Mouse (Mus musculus) neural tube, embryonic 14.5 days (tissue): ENCODE data around the gene Ceacam9. TPM values are rescaled to one million over a fixed set of nuclear protein-coding genes. Genes with fewer than 3 reads are reported as not detected.

Experiments
- ATAC-seq: fragments of 200-750 bp; cut with Nextera tagmentation; 2 replicates; pipeline ENCODE4 v1.8.0; 2017; ENCODE audit warnings: low read depth, mild to moderate bottlenecking, moderate TSS enrichment, moderate library complexity
- H3K27ac ChIP-seq: fragments of 300-500 bp; sonication (generic); 2 replicates; pipeline ENCODE4 v1.5.1; 2014; ENCODE audit warnings: low read depth, mild to moderate bottlenecking, control low read depth, low read length, moderate library complexity, mixed read lengths
- H3K27me3 ChIP-seq: fragments of 300-500 bp; sonication (generic); 2 replicates; pipeline ENCODE4 v1.6.1; 2014; ENCODE audit warnings: low read length; ENCODE audit not compliant: control insufficient read depth, insufficient read depth
- H3K36me3 ChIP-seq: fragments of 300-500 bp; sonication (generic); 2 replicates; pipeline ENCODE4 v1.6.1; 2014; ENCODE audit warnings: low read length, mixed read lengths; ENCODE audit not compliant: control insufficient read depth, insufficient read depth
- H3K4me1 ChIP-seq: fragments of 300-500 bp; sonication (generic); 2 replicates; pipeline ENCODE4 v1.6.1; 2014; ENCODE audit warnings: low read length; ENCODE audit not compliant: control insufficient read depth, insufficient read depth
- H3K4me2 ChIP-seq: fragments of 300-500 bp; sonication (generic); 2 replicates; pipeline ENCODE4 v1.6.1; 2014; ENCODE audit warnings: mild to moderate bottlenecking, low read depth, low read length, control low read depth
- H3K4me3 ChIP-seq: fragments of 300-500 bp; sonication (generic); 2 replicates; pipeline ENCODE4 v1.5.1; 2014; ENCODE audit warnings: low read depth, low read length, control low read depth, mixed read lengths
- H3K9ac ChIP-seq: fragments of 300-500 bp; sonication (generic); replicated peaks from 2 replicates; pipeline ENCODE4 v1.6.1; 2014; ENCODE audit warnings: low read depth, mild to moderate bottlenecking, control low read depth, low read length, mixed read lengths
- H3K9me3 ChIP-seq: fragments of 300-500 bp; sonication (generic); 2 replicates; pipeline ENCODE4 v1.6.1; 2016; ENCODE audit warnings: low read length; ENCODE audit not compliant: control insufficient read depth
- WGBS: fragments of 180-500 bp; shearing (Covaris S2); extraction: QIAGEN DNeasy Blood & Tissue Kit; methylation state at CpG from one replicate; pipeline ENCODE4 v1.1.7; 2014; 5-methylcytosine and 5-hydroxymethylcytosine counted together
- polyA plus RNA-seq: library from polyadenylated mRNA; unstranded; fragments of >200 nt; fragmentation: Nextera tagmentation; extraction: Ambion mirVana; gene quantifications from 2 replicates; pipeline ENCODE4 v1.2.1, GENCODE M21; 2014

Ceacam9 gene
- polyA plus RNA-seq, 1 experiment from 2014 or later, result 0.33 TPM

DNA sequence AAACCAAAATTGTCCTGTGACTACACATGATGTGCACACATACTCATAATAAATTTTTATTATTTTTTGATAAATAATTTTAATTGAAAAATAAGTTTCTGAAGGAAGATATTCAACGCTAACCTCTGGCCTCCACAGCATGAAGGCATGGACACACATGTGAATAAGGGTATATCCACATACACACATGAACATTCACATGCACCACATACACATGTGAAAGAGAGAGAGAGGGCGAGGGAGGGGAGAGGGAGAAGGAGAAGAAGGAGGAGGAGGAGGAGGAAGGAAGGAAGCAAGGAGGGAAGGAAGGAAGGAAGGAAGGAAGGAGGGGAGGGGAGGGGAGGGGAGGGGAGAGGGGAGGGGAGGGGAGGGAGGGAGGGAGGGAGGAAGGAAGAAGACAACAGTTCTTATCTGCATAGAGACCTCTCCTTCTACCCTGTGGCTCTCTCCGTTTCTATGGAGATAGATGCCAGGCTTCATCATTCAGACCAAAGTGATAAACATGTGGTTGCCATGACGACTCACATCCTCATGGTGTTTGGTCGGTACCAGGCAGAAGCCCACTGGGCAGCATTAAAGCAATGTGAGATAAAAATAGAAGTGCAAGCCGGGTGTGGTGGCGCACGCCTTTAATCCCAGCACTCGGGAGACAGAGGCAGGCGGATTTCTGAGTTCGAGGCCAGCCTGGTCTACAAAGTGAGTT is 37.3 kb downstream of the Ceacam9 start:
- Histone ChIP-seq H3K36me3 (no peaks in the 10 kb centered on the region), H3K9me3 (no peaks in the 10 kb centered on the region), H3K4me1 (no peaks in the 10 kb centered on the region), H3K27me3 (no peaks in the 10 kb centered on the region), H3K9ac (no peak overlapping the region), H3K4me3 (no peak overlapping the region), H3K27ac (no peak overlapping the region), H3K4me2 (no peak overlapping the region)
- 48% methylated on average over 10 of the region's 11 CpGs for WGBS
- ATAC-seq, result peak; percentile 92

GRCm38 (mm10) chr7:16760292-16760691 is 38.6 kb downstream of the Ceacam9 start:
- ATAC-seq, result no peak
- H3K36me3 ChIP-seq, result no peaks in the 10 kb centered on the region
- WGBS, result 36% methylated on average over 8 of the region's 8 CpGs
- H3K9me3 ChIP-seq, result no peaks in the 10 kb centered on the region
- H3K4me1 ChIP-seq, result no peaks in the 10 kb centered on the region
- no peak overlapping the region for H3K9ac ChIP-seq
- no peak overlapping the region for H3K4me3 ChIP-seq
- H3K4me2 ChIP-seq, result no peak overlapping the region
- H3K27me3 ChIP-seq, result no peaks in the 10 kb centered on the region
- no peak overlapping the region for H3K27ac ChIP-seq

- no peak for ATAC-seq
- 57% methylated on average over 10 of the region's 10 CpGs for WGBS
Measured at GRCm38 (mm10) chr7:16761005-16761481, 39.3 kb downstream of the Ceacam9 start.

GRCm38 (mm10) chr7:16761630-16762029 is 39.9 kb downstream of the Ceacam9 start:
- H3K4me3 ChIP-seq, result no peak overlapping the region
- H3K27me3 ChIP-seq, result no peaks in the 10 kb centered on the region
- 61% methylated on average over 5 of the region's 5 CpGs for WGBS
- H3K36me3 ChIP-seq, result no peaks in the 10 kb centered on the region
- no peak for ATAC-seq
- H3K27ac ChIP-seq, result no peak overlapping the region
- no peaks in the 10 kb centered on the region for H3K9me3 ChIP-seq
- no peaks in the 10 kb centered on the region for H3K4me1 ChIP-seq
- no peak overlapping the region for H3K4me2 ChIP-seq
- no peak overlapping the region for H3K9ac ChIP-seq

More at GRCm38 (mm10) chr7:16761005-16761481, 39.3 kb downstream of the Ceacam9 start:
- Histone ChIP-seq H3K9ac (no peak overlapping the region), H3K4me1 (no peaks in the 10 kb centered on the region), H3K4me3 (no peak overlapping the region), H3K36me3 (no peaks in the 10 kb centered on the region), H3K9me3 (no peaks in the 10 kb centered on the region), H3K27me3 (no peaks in the 10 kb centered on the region), H3K27ac (no peak overlapping the region), H3K4me2 (no peak overlapping the region)

DNA sequence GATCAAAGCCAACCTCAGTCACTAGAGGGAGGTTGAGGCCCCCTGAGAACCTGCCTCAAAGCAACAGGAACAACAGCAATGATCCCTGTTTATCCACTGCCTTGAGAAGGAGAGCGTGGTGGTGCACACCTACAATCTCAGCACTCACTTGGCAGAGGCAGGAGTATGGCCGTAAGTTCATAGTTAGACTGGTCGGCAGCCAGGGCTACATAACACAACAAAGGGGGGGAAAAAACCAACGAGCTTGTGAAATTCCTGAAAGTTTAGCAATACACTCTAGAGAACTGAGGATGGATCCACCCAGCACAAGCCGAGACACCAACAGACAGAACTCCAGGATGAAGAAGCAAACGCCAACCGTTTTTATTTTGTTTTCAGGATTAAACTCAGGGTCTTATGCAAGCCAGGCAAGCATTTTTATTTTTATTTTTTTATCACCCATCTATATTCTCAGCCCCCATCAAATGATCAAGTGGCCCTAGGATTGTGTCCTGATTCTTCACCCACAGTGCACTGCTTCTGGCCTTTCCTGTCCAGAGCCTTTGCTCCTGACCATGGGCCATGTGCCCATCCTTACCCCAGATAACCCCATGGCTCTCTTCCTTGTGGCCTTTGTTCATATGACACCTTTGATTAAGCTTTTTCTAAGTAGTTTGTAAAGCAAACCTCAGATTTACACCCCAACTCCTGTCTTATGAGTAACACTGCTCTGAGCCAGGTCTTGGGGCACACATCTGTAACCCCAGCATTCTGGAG is 41.9 kb downstream of the Ceacam9 start:
- no peaks in the 10 kb centered on the region for H3K9me3 ChIP-seq
- no peak overlapping the region for H3K27ac ChIP-seq
- H3K27me3 ChIP-seq, result no peaks in the 10 kb centered on the region
- no peak overlapping the region for H3K4me2 ChIP-seq
- no peaks in the 10 kb centered on the region for H3K4me1 ChIP-seq
- no peak overlapping the region for H3K9ac ChIP-seq
- ATAC-seq, result no peak
- WGBS, result 92% methylated on average over 7 of the region's 7 CpGs
- no peaks in the 10 kb centered on the region for H3K36me3 ChIP-seq
- no peak overlapping the region for H3K4me3 ChIP-seq

- no peak overlapping the region for H3K4me2 ChIP-seq
- H3K9me3 ChIP-seq, result no peaks in the 10 kb centered on the region
- no peak overlapping the region for H3K9ac ChIP-seq
- no peak for ATAC-seq
- H3K27ac ChIP-seq, result no peak overlapping the region
- H3K36me3 ChIP-seq, result no peaks in the 10 kb centered on the region
- H3K27me3 ChIP-seq, result no peaks in the 10 kb centered on the region
- H3K4me3 ChIP-seq, result no peak overlapping the region
- no peaks in the 10 kb centered on the region for H3K4me1 ChIP-seq
- WGBS, result 26% methylated on average over 2 of the region's 2 CpGs
Measured at GRCm38 (mm10) chr7:16766443-16766842, 44.7 kb downstream of the Ceacam9 start.

Other genes starting within 250 kb of the Ceacam9 start
- 1.8 and 2.0 TPM in 2 replicates for gene Npas1, start 244.2 kb upstream of the Ceacam9 start, polyA plus RNA-seq
- gene Arhgap35, start 106.9 kb upstream of the Ceacam9 start, polyA plus RNA-seq, result 35.2 and 37.4 TPM in 2 replicates
- gene Ceacam15, start 46.2 kb upstream of the Ceacam9 start, polyA plus RNA-seq, result not detected in 2 replicates
- 404 and 458 TPM in 2 replicates for gene Ap2s1, start 16.5 kb downstream of the Ceacam9 start, polyA plus RNA-seq
- gene Slc1a5, start 59.4 kb downstream of the Ceacam9 start, polyA plus RNA-seq, result 4.5 and 4.6 TPM in 2 replicates
- 191 and 199 TPM in 2 replicates for gene Strn4, start 94.0 kb downstream of the Ceacam9 start, polyA plus RNA-seq
- gene Fkrp, start 94.8 kb downstream of the Ceacam9 start, polyA plus RNA-seq, result 44.5 and 51.5 TPM in 2 replicates
- 4.5 and 7.4 TPM in 2 replicates for gene Prkd2, start 121.0 kb downstream of the Ceacam9 start, polyA plus RNA-seq
- gene Dact3, start 153.4 kb downstream of the Ceacam9 start, polyA plus RNA-seq, result 5.8 and 6.1 TPM in 2 replicates
- 0.39 and 9.8 TPM in 2 replicates for gene Gng8, start 169.9 kb downstream of the Ceacam9 start, polyA plus RNA-seq
- gene Ptgir, start 184.6 kb downstream of the Ceacam9 start, polyA plus RNA-seq, result 1.2 TPM in 1 of 2 replicates, not detected in the other
- 412 and 503 TPM in 2 replicates for gene Calm3, start 202.2 kb downstream of the Ceacam9 start, polyA plus RNA-seq
- 68.1 and 92.1 TPM in 2 replicates for gene Pnmal2, start 222.8 kb downstream of the Ceacam9 start, polyA plus RNA-seq
- gene Pnmal1, start 237.8 kb downstream of the Ceacam9 start, polyA plus RNA-seq, result 60.1 and 60.7 TPM in 2 replicates